Mouse (Mus musculus) olfactory bulb, adult 2 months (tissue): ENCODE data around the gene Rab31. TPM values are rescaled to one million over a fixed set of nuclear protein-coding genes. Genes with fewer than 3 reads are reported as not detected.

Experiments
- H3K27ac ChIP-seq: fragments of 200-500 bp; 2 replicates; pipeline ENCODE4 v1.5.1; 2012; ENCODE audit warnings: low read depth, low read length; ENCODE audit not compliant: insufficient read depth
- H3K4me1 ChIP-seq: fragments of 200-500 bp; 2 replicates; pipeline ENCODE4 v1.6.1; 2012; ENCODE audit warnings: low read length; ENCODE audit not compliant: control insufficient read depth, insufficient read depth
- H3K4me3 ChIP-seq: fragments of 200-500 bp; 2 replicates; pipeline ENCODE4 v1.5.1; 2012; ENCODE audit warnings: mild to moderate bottlenecking, low read depth, low read length, moderate library complexity; ENCODE audit not compliant: insufficient read depth
- CTCF ChIP-seq: fragments of 200-500 bp; IDR thresholded peaks from 2 replicates; pipeline ENCODE4 v1.5.1; 2012; ENCODE audit warnings: low read depth, mild to moderate bottlenecking, low read length, moderate library complexity; ENCODE audit not compliant: insufficient read depth
- POLR2A ChIP-seq: fragments of 200-500 bp; IDR thresholded peaks from 2 replicates; pipeline ENCODE4 v1.6.1; 2012; ENCODE audit warnings: mild to moderate bottlenecking, low read depth, low read length, moderate library complexity; ENCODE audit not compliant: insufficient read depth
- WGBS: fragments of 180-500 bp; shearing (Covaris S2); methylation state at CpG from one replicate; pipeline ENCODE4 v1.1.7; 2018; 5-methylcytosine and 5-hydroxymethylcytosine counted together
- polyA plus RNA-seq: library from polyadenylated mRNA; stranded (reverse); fragments of >200 nt; gene quantifications from 2 replicates; pipeline ENCODE4 v1.2.4, GENCODE M21; 2012; ENCODE audit warnings: low replicate concordance; ENCODE audit not compliant: missing spikeins, insufficient read depth, insufficient read length

The Rab31 gene
- polyA plus RNA-seq, 1 experiment = not detected

- H3K4me1 ChIP-seq = peaks cover 11% of the 10 kb centered on the region
- no peak overlapping the region for H3K4me3 ChIP-seq
- 48% methylated on average over 4 of the region's 4 CpGs for WGBS
- H3K27ac ChIP-seq = no peak overlapping the region
- TF ChIP-seq CTCF (no peak), POLR2A (no peak)
Observed at GRCm38 (mm10) chr17:65606014-65606413, 166.5 kb downstream of the Rab31 start.

- H3K4me1 ChIP-seq = peaks cover 11% of the 10 kb centered on the region
- H3K4me3 ChIP-seq = no peak overlapping the region
- no peak overlapping the region for H3K27ac ChIP-seq
- no peak for TF ChIP-seq POLR2A
- TF ChIP-seq CTCF = no peak
Observed at GRCm38 (mm10) chr17:65604892-65605291, 167.7 kb downstream of the Rab31 start.

GRCm38 (mm10) chr17:65604315-65604714 is 168.2 kb downstream of the Rab31 start:
- no peak for TF ChIP-seq POLR2A
- TF ChIP-seq CTCF = no peak
- Histone ChIP-seq H3K4me3 (no peak overlapping the region), H3K27ac (no peak overlapping the region), H3K4me1 (peaks cover 8% of the 10 kb centered on the region)

Other genes starting within 250 kb of the Rab31 start
- gene Tmem232, start 232.0 kb downstream of the Rab31 start, polyA plus RNA-seq = not detected in 2 replicates
- not detected in 2 replicates for gene Vapa, start 159.2 kb downstream of the Rab31 start, polyA plus RNA-seq
- not detected in 2 replicates for gene Txndc2, start 130.6 kb downstream of the Rab31 start, polyA plus RNA-seq
- gene Ppp4r1, start 9.8 kb upstream of the Rab31 start, polyA plus RNA-seq = not detected in 2 replicates
- gene Ralbp1, start 113.0 kb upstream of the Rab31 start, polyA plus RNA-seq = not detected in 2 replicates
- not detected in 2 replicates for gene Twsg1, start 178.5 kb upstream of the Rab31 start, polyA plus RNA-seq